Mouse (Mus musculus) liver, adult (tissue): Measurements from ENCODE around the gene Alpk1.

ENCODE experiments used
- GATA4 ChIP-seq: IDR thresholded peaks from 2 replicates; pipeline ENCODE4 v1.6.1; 2014; ENCODE audit warnings: mild to moderate bottlenecking, low read length; ENCODE audit not compliant: insufficient replicate concordance

The Alpk1 gene

DNA sequence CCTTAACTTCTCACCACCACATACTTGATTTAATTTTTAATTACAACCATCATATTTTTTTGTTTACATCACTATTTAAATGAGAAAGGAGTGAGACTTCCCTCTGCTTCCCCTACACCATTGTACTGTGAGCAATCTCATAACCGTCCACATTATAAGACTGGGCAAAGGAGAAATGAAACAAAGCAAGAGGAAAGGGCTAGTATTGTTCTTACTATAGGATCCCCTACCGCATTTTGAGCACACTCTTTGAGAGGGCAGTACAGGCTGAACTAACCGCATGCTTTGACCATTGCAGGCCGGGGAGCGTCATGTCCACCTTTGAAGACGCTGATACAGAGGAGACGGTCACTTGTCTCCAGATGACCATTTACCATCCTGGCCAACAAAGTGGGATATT lies 15.9 kb upstream of the Alpk1 start:
- no peak for TF ChIP-seq GATA4

DNA sequence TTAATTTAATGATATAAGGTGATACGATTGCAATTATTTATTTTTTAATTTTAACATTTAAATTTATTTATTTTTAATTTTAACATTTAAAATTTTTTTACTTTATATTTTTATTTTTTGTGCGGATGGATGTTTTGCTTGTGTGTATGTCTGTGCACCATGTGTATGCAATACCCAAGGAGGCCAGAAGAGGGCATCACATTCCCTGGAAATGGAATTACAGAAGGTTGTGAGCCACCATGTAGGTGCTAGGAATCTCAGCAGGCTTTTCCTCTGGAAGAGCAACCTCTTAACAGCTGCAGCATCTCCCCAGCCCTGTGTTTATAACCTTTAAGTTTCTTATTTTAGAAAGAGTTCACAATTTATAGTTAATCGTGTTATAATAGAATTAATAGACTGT lies 15.4 kb upstream of the Alpk1 start:
- no peak for TF ChIP-seq GATA4

DNA sequence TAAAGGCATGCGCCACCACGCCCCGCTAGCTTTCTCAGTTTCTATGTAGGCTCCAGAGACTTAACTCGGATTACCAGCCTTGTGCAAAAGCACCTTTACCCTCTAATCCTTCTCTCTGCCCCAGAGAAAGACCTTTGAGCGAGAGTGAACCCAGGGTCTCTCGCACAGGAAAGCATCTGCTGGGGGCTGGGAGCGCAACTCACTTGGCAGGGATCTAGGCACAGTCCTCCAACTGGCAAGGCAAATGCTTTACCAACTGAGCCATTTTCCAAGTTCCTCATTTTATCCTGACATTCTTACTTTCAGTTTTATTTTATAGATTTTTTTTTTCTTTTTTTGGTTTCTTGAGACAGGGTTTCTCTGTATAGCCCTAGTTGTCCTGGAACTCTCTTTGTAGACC lies 12.7 kb upstream of the Alpk1 start:
- TF ChIP-seq GATA4: no peak

DNA sequence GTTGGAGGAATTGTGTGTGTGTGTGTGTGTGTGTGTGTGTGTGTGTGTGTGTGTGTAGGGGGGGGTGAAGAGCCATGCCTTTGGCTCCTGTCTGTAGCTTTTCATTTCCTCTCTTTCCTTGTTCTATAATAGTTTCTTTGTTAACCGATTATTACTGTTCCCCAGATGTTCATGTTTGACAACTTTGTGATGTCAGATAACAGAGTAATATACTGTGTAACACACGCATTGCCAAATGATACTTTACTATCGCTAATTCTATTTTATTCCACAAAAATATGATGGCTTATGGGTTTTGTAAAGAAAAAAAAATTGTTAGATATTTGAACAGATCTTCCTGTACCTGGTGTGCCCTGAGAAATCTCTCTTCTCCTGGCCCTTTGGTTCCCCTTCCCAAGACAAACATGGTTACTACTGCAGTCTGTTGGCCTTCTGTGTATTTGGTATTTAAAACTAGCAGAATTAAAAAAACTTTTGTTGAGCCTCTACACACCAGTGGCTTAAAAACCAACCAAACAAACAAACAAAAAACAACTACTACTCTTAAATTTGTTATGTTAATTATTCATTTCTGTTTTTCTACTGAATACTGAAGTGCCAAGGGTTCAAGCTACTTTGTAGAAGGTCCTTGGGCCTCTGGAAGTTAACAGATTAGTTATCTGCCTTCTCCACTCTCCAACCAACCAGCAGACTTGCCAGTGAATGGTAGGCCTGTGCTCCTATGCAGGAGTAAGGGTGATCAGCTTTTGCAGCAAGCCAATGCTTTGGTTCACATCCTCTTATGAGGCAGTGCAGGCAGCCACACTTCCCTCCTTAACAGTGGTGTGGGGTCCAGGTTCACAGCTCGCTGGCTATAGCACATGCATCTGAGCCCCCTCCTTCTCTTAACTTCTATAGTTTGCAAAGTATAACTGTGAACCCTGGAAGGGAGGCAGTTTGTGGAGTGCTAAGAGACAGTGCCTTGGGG lies 11.6 kb upstream of the Alpk1 start:
- no peak for TF ChIP-seq GATA4

- no peak for TF ChIP-seq GATA4
Observed at GRCm38 (mm10) chr3:127791056-127791483, 10.7 kb upstream of the Alpk1 start.

DNA sequence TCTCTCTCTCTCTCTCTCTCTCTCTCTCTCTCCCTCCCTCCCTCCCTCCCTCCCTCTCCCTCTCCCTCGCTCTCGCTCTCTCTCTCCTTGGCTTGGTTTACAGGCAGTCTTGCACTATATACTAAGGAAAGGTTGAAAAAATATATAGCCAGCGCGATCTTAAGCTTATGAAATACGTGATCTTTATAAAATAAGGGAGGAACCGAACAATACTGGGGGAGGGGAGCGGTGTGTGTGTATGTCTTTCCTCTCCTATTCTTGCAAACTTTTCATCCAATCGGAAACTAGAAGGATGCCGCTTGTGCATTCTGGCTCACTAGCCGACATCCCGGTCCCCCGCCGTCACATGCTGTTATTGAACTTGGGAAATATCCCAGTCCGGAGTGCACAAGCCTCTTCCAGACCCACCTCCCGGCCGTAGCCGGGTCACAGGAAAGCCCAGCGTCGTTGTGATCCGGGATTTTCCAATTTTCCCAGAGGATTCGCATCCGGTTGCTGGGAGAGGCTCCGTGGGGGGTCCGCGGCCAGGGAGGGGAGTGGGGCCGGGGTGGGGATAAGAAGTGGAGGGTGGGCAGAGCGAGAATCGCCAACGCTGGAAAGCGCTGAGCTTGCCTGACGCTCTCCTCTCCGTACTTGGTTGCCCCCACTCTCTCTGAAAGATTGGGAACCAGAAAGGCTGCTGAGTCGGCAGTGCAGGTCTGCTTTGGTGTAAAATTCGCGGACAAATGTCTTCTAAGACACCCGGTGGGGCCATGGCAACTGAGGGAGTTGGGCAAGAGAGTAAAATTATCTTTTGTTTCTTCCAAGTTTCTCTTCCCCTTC lies 10.1 kb upstream of the Alpk1 start:
- TF ChIP-seq GATA4: no peak

- no peak for TF ChIP-seq GATA4
Observed at GRCm38 (mm10) chr3:127789500-127790191, 9.3 kb upstream of the Alpk1 start, which contains the start of gene Tifa. Gene Tifa, plus strand, starts transcription at chr3:127789805.

- TF ChIP-seq GATA4: no peak
Observed at GRCm38 (mm10) chr3:127788919-127789318, 8.6 kb upstream of the Alpk1 start.

DNA sequence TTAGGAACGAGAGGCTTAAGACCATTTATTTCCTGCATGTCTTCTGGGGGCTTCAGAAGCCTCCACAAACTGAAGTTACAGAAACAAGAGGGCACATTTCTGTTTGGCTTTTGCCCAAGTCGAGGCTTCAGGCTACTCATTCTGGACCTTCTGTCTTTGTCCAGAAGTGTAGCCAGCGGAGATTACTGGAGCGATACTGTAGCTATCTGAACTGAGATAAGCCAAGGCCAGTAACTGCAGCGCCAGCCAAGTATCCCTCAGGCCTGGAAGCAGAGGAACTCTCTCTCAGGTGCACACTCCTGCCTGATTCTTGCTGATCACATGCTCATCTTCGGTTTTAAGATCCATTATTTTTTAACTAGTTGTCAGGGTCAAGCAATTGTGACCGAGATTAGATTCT lies 7.7 kb upstream of the Alpk1 start:
- no peak for TF ChIP-seq GATA4

GRCm38 (mm10) chr3:127787032-127787431 lies 6.7 kb upstream of the Alpk1 start:
- no peak for TF ChIP-seq GATA4

GRCm38 (mm10) chr3:127782921-127783320 lies 2.6 kb upstream of the Alpk1 start:
- 0 out of 2 replicates have a peak, but pooled peaks have one; percentile 19 for TF ChIP-seq GATA4

DNA sequence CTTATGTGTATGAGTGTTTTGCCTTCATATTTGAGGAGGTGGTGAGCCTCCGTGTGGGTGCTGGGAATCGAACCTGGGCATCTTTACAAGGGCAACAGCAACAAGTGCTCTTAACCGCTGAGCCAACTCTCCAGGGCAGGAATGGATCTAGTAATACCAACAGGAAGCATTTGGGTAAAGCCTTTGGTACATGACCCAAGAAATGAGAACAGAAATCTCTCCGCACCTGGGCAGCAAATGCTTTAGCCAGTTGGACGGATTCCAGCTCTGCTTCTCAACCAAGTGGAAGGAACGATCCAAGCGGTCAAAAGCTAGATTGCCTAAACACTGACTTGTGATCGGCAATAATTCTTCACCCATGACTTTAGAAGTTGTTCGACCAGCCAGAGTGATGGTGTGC lies 594 bp upstream of the Alpk1 start:
- TF ChIP-seq GATA4: no peak

- no peak for TF ChIP-seq GATA4
Observed at GRCm38 (mm10) chr3:127769146-127769545, 11.2 kb downstream of the Alpk1 start.

- no peak for TF ChIP-seq GATA4
Observed at GRCm38 (mm10) chr3:127765971-127766370, 14.4 kb downstream of the Alpk1 start.

DNA sequence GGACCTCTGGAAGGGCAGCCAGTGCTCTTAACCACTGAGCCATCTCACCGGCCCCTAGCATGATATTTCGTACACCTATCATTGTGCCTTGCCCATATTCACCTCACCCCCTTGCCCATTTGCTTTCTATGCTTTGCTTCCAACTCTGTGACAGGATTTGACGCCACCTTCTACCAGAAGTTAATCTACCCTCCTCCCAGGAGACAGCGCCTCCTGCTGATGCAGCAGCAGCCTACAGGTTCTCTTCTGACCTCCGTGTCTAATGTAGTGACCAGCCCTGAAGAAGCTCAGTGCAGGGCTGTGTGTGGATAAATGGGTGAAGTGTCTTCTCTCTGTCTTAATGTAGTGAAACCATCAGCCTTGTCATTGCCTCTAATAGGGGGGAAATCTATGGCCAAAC lies 15.8 kb downstream of the Alpk1 start:
- TF ChIP-seq GATA4: no peak
